Mouse (Mus musculus) hematopoietic stem cell, adult 5-6 weeks (primary cell): Measurements from ENCODE around the gene Gm20894. TPM values are rescaled to one million over a fixed set of nuclear protein-coding genes. Genes with fewer than 3 reads are reported as not detected.
"Not testable (repeated sequence)": the region's sequence is repeated elsewhere in the genome, so short reads cannot be mapped to it uniquely, and the experiment has no call there.

Source experiments
- ATAC-seq, 2 experiments: fragments of 125-278 bp in 1 of 2; replicated peaks in 1 of 2; 2 replicates each; pipeline ENCODE4 v1.8.0; 2016 to 2017; ENCODE audit warnings: inconsistent platforms in 2 of 2, mild to moderate bottlenecking in 2 of 2, moderate number of reproducible peaks in 2 of 2, low read depth in 1 of 2, moderate TSS enrichment in 1 of 2; ENCODE audit not compliant: low FRiP score in 2 of 2, poor library complexity in 2 of 2, severe bottlenecking in 2 of 2, insufficient read depth in 1 of 2, low TSS enrichment in 1 of 2
- total RNA-seq: library from RNA; stranded (forward); fragments of 172-1452, 232-1000 nt; gene quantifications from 2 replicates; pipeline ENCODE4 v1.2.3, GENCODE M21; 2017

Gm20894 gene
- not detected in 2 replicates for total RNA-seq

- not testable (repeated sequence) for ATAC-seq
Measured at GRCm38 (mm10) chrY:28271412-28271811, at the start of gene Gm20894. Gene Gm20894 (minus strand): TSS chrY:28271512.
